Mouse (Mus musculus) cortical plate, adult 2 months (tissue): ENCODE data around the gene Plekhn1.

Experiments
- CTCF ChIP-seq: fragments of 200-500 bp; IDR thresholded peaks from 2 replicates; pipeline ENCODE4 v1.5.1; 2011; ENCODE audit warnings: mild to moderate bottlenecking, control low read depth, low read length; ENCODE audit not compliant: insufficient read depth; ENCODE audit errors: extremely low read depth
- POLR2A ChIP-seq: fragments of 200-500 bp; IDR thresholded peaks from 2 replicates; pipeline ENCODE4 v1.6.1; 2011; ENCODE audit warnings: mild to moderate bottlenecking, low read length, control low read depth; ENCODE audit not compliant: insufficient read depth; ENCODE audit errors: extremely low read depth

- TF ChIP-seq CTCF: no peak
- TF ChIP-seq POLR2A: no peak
Observed at GRCm38 (mm10) chr4:156213134-156213533, 21.5 kb downstream of the Plekhn1 start.
